Mouse (Mus musculus): ENCODE results near the gene Trit1.

The Trit1 gene

DNA sequence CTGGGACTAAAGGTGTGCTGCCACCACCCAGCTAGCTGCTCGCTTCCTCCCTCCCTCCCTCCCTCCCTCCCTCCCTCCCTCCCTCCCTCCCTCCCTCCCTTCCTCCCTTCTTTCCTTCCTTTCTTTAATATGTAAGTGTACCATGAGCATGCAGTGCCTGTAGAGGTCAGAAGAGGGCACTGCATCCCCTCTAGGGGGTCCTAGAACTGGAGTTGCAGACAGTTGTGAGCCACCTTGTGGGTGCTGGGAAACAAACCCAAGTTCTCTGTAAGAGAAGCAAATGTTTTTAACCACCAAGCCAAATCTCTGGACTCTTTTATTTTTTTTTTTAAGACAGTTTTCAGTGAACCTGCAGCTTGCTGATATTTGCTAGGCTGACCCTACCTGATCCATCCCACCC is 6.5 kb downstream of the Trit1 start:
- H3K4me1 ChIP-seq (replicated peaks; ENCODE audit: low read depth, low read length): peaks cover 40% of the 10 kb centered on the region
- no peaks in the 10 kb centered on the region for H3K9me3 ChIP-seq (ENCODE audit: low read length)
- H3K36me3 ChIP-seq (ENCODE audit: insufficient read depth, low read length): peaks cover 66% of the 10 kb centered on the region
- TF ChIP-seq POU5F1 (IDR thresholded peaks at IDR 0.05; ENCODE audit: borderline replicate concordance, low read length) (no peak), CTCF (conservative IDR thresholded peaks at IDR 0.05; ENCODE audit: low read length) (peak; percentile 32), NANOG (IDR thresholded peaks at IDR 0.05; ENCODE audit: borderline replicate concordance, low read length) (no peak)
- H3K4me3 ChIP-seq (replicated peaks; ENCODE audit: low read length): no peak overlapping the region
- no peaks in the 10 kb centered on the region for H3K27me3 ChIP-seq (ENCODE audit: insufficient read depth, low read length)

DNA sequence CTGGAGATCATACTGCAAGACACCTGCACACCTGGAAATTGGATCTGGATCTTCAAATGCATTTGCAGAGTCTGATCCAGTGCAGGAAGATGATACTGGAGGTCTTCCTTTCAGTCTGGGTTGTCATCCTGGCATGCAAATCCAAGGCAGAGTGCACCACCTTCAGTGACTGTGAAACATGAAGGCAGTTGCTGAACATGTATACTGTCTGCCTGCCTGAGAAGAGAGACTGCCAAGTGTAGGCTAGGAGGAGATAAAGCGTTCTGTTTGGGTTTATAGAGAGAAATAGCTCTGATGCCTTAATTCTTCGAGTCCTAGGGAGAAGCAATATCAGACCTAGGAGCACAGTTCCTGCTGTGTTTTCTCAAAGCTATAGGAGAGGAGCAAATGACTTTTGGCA is 9.0 kb downstream of the Trit1 start:
- H3K27me3 ChIP-seq (ENCODE audit: insufficient read depth, low read length): no peaks in the 10 kb centered on the region

DNA sequence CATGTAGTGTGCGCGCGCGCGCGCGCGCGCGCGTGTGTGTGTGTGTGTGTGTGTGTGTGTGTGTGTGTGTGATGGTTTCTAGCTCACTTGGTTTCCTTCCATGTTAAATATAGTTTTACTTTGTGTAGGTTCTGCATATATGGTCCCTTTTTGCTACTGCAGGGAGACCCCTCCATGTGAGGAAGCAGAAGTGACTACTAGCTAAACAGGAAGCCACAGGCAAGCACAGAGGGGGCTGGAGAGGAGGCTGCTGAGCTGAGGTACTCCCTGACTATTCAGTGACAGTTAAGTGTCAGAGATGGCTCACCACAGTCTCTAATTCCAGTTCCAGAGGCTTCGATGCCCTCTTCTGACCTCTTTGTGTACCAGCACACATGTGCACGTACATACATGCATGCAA is 9.8 kb downstream of the Trit1 start:
- H3K9me3 ChIP-seq (ENCODE audit: low read length): no peaks in the 10 kb centered on the region
- no peak overlapping the region for H3K4me3 ChIP-seq (replicated peaks; ENCODE audit: low read length)
- no peak for TF ChIP-seq POU5F1 (IDR thresholded peaks at IDR 0.05; ENCODE audit: borderline replicate concordance, low read length)
- no peak for TF ChIP-seq CTCF (conservative IDR thresholded peaks at IDR 0.05; ENCODE audit: low read length)
- TF ChIP-seq NANOG (IDR thresholded peaks at IDR 0.05; ENCODE audit: borderline replicate concordance, low read length): no peak
- peaks cover 66% of the 10 kb centered on the region for H3K36me3 ChIP-seq (ENCODE audit: insufficient read depth, low read length)
- no peaks in the 10 kb centered on the region for H3K27me3 ChIP-seq (ENCODE audit: insufficient read depth, low read length)
- peaks cover 24% of the 10 kb centered on the region for H3K4me1 ChIP-seq (replicated peaks; ENCODE audit: low read depth, low read length)

More for the DNA sequence above, 9.0 kb downstream of the Trit1 start:
- Histone ChIP-seq H3K9me3 (ENCODE audit: low read length) (no peaks in the 10 kb centered on the region), H3K4me1 (replicated peaks; ENCODE audit: low read depth, low read length) (peaks cover 29% of the 10 kb centered on the region), H3K36me3 (ENCODE audit: insufficient read depth, low read length) (peaks cover 64% of the 10 kb centered on the region), H3K4me3 (replicated peaks; ENCODE audit: low read length) (no peak overlapping the region)
- TF ChIP-seq POU5F1 (IDR thresholded peaks at IDR 0.05; ENCODE audit: borderline replicate concordance, low read length) (no peak), NANOG (IDR thresholded peaks at IDR 0.05; ENCODE audit: borderline replicate concordance, low read length) (no peak), CTCF (conservative IDR thresholded peaks at IDR 0.05; ENCODE audit: low read length) (no peak)

DNA sequence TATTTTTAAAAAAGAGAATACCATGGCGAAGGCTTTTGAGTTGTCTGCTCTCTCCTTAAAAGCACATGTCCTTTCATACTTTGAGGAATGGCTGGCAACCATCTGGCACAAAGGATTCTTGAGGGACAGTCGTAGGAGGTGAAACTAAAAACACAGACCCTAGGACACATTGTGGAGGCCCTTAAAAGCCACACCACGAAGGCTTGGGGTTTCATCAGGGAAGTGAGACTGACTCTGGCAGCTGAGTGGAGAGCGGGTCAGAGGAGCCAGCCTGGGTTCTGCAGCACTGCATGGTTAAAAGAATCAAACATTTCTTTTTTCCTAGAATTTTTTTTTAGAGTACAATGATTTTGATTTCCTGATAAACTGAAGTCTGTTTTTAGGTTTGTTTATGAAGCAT is 10.2 kb downstream of the Trit1 start:
- no peaks in the 10 kb centered on the region for H3K9me3 ChIP-seq (ENCODE audit: low read length)
- H3K4me3 ChIP-seq (replicated peaks; ENCODE audit: low read length): no peak overlapping the region
- H3K27me3 ChIP-seq (ENCODE audit: insufficient read depth, low read length): no peaks in the 10 kb centered on the region
- peaks cover 66% of the 10 kb centered on the region for H3K36me3 ChIP-seq (ENCODE audit: insufficient read depth, low read length)
- TF ChIP-seq CTCF (conservative IDR thresholded peaks at IDR 0.05; ENCODE audit: low read length): no peak
- no peak for TF ChIP-seq POU5F1 (IDR thresholded peaks at IDR 0.05; ENCODE audit: borderline replicate concordance, low read length)
- TF ChIP-seq NANOG (IDR thresholded peaks at IDR 0.05; ENCODE audit: borderline replicate concordance, low read length): no peak
- peaks cover 19% of the 10 kb centered on the region for H3K4me1 ChIP-seq (replicated peaks; ENCODE audit: low read depth, low read length)

DNA sequence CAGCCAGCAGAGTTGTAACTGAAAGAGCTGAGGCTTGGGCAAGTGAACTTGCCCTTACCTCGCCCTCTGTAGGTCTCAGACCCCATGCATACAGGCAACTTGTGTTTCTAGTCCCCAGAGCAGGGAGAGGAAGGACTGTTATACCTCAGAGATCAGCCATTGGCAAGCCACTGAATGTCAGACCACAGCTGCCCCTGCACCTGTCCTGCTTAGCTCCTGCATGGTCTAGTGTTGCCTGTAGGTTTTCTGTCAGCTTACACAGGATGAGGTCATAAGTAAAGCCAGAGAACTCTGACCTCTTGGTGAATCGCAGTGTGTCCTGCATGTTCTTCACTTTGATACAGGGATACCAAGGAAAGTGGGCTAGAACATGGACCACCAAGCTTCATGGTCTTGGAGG is 18.4 kb downstream of the Trit1 start:
- Histone ChIP-seq H3K4me1 (replicated peaks; ENCODE audit: low read depth, low read length) (peaks cover 25% of the 10 kb centered on the region), H3K27me3 (ENCODE audit: insufficient read depth, low read length) (no peaks in the 10 kb centered on the region), H3K36me3 (ENCODE audit: insufficient read depth, low read length) (peaks cover 81% of the 10 kb centered on the region), H3K9me3 (ENCODE audit: low read length) (no peaks in the 10 kb centered on the region), H3K4me3 (replicated peaks; ENCODE audit: low read length) (no peak overlapping the region)
- TF ChIP-seq NANOG (IDR thresholded peaks at IDR 0.05; ENCODE audit: borderline replicate concordance, low read length) (no peak), POU5F1 (IDR thresholded peaks at IDR 0.05; ENCODE audit: borderline replicate concordance, low read length) (no peak), CTCF (conservative IDR thresholded peaks at IDR 0.05; ENCODE audit: low read length) (no peak)

DNA sequence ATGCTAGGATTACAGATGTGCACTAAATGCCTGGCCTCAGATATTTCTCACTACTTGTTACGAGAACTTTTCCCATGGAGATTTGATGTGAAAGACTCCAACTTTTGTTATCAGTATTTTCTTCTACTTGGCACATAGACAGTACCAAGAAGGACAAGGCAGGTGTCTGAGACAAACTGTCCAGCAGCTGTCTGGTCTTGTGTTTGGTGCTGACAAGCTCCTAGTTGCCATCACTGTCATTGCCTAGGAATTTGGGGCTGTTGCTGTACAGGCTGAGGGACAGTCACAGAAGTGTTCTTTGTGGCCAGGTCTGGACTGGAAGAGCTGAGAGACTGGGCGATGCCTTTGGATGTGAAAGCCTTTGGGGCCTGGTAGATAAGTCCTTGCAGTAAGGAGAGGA is 19.2 kb downstream of the Trit1 start:
- Histone ChIP-seq H3K27me3 (ENCODE audit: insufficient read depth, low read length) (no peaks in the 10 kb centered on the region), H3K36me3 (ENCODE audit: insufficient read depth, low read length) (peaks cover 83% of the 10 kb centered on the region), H3K4me3 (replicated peaks; ENCODE audit: low read length) (no peak overlapping the region), H3K4me1 (replicated peaks; ENCODE audit: low read depth, low read length) (peaks cover 25% of the 10 kb centered on the region), H3K9me3 (ENCODE audit: low read length) (no peaks in the 10 kb centered on the region)
- no peak for TF ChIP-seq NANOG (IDR thresholded peaks at IDR 0.05; ENCODE audit: borderline replicate concordance, low read length)
- no peak for TF ChIP-seq CTCF (conservative IDR thresholded peaks at IDR 0.05; ENCODE audit: low read length)
- no peak for TF ChIP-seq POU5F1 (IDR thresholded peaks at IDR 0.05; ENCODE audit: borderline replicate concordance, low read length)

DNA sequence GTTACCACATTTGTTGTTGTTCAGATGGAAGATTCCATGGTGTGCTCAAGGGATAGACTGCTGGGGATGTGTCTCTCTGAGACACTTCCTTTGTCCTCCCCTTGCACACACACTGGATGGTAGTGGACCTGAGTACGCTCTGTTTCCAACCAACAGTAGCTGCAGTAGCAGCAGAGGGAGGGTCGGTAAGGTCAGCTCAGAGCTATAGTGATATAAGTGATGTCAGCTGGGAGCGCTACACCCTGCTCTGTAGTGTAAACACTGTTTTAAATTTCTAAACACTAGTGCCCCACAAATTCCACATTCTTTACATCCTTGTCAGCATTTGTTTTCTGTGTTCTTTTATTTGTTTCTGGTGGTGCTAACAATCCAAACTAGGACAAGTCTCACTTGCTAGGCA is 20.3 kb downstream of the Trit1 start:
- Histone ChIP-seq H3K27me3 (ENCODE audit: insufficient read depth, low read length) (no peaks in the 10 kb centered on the region), H3K4me1 (replicated peaks; ENCODE audit: low read depth, low read length) (peaks cover 30% of the 10 kb centered on the region), H3K9me3 (ENCODE audit: low read length) (no peaks in the 10 kb centered on the region), H3K36me3 (ENCODE audit: insufficient read depth, low read length) (peaks cover 83% of the 10 kb centered on the region), H3K4me3 (replicated peaks; ENCODE audit: low read length) (no peak overlapping the region)
- TF ChIP-seq POU5F1 (IDR thresholded peaks at IDR 0.05; ENCODE audit: borderline replicate concordance, low read length) (no peak), NANOG (IDR thresholded peaks at IDR 0.05; ENCODE audit: borderline replicate concordance, low read length) (no peak), CTCF (conservative IDR thresholded peaks at IDR 0.05; ENCODE audit: low read length) (no peak)

DNA sequence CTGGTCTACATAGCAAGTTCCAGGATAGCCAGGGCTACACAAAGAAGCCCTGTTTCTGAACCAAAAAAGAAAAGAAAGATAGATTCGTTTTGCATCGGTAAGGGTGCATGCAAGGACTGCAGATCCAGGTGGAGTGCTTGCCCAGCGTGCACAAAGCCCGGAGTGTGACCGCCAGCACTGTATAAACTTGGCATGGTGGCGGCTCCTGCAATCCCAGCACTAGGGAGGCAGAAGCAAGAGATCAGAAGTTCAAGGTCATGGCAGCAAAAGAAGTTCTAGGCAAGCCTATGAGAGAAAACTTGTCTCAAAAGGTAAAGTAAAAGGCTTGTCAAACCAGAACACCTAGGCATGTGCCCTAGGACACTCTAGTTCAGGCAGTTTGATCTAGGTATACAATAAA is 24.7 kb downstream of the Trit1 start:
- H3K4me1 ChIP-seq (replicated peaks; ENCODE audit: low read depth, low read length): peaks cover 38% of the 10 kb centered on the region
- no peaks in the 10 kb centered on the region for H3K27me3 ChIP-seq (ENCODE audit: insufficient read depth, low read length)
- TF ChIP-seq POU5F1 (IDR thresholded peaks at IDR 0.05; ENCODE audit: borderline replicate concordance, low read length) (no peak), NANOG (IDR thresholded peaks at IDR 0.05; ENCODE audit: borderline replicate concordance, low read length) (no peak), CTCF (conservative IDR thresholded peaks at IDR 0.05; ENCODE audit: low read length) (no peak)
- H3K4me3 ChIP-seq (replicated peaks; ENCODE audit: low read length): no peak overlapping the region
- H3K9me3 ChIP-seq (ENCODE audit: low read length): no peaks in the 10 kb centered on the region
- peaks cover 87% of the 10 kb centered on the region for H3K36me3 ChIP-seq (ENCODE audit: insufficient read depth, low read length)

DNA sequence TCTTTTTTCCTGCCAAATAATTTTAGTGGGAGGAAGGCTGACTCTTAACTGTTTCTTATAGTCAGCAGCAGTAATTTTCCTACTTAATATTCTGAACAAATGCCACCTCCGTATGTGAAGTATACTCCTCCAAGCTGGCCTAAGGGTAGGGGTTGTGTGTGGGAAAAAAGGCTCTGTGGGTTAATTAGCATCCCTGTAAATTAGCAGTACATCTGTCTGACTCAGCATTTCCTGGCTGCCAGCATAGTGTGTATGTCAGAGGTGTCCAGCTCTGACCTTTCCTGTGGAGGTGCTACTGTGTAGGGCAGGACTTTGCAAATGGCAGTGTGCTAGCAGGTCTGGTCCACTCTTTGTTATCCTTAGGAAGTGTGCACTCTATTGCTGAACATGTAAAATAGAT is 27.5 kb downstream of the Trit1 start:
- Histone ChIP-seq H3K4me3 (replicated peaks; ENCODE audit: low read length) (no peak overlapping the region), H3K4me1 (replicated peaks; ENCODE audit: low read depth, low read length) (peaks cover 56% of the 10 kb centered on the region), H3K36me3 (ENCODE audit: insufficient read depth, low read length) (peaks cover 96% of the 10 kb centered on the region), H3K27me3 (ENCODE audit: insufficient read depth, low read length) (no peaks in the 10 kb centered on the region), H3K9me3 (ENCODE audit: low read length) (no peaks in the 10 kb centered on the region)
- no peak for TF ChIP-seq POU5F1 (IDR thresholded peaks at IDR 0.05; ENCODE audit: borderline replicate concordance, low read length)
- TF ChIP-seq NANOG (IDR thresholded peaks at IDR 0.05; ENCODE audit: borderline replicate concordance, low read length): no peak
- no peak for TF ChIP-seq CTCF (conservative IDR thresholded peaks at IDR 0.05; ENCODE audit: low read length)

Data from E14TG2a.4 (cell line).